Mouse (Mus musculus) stomach, postnatal 0 days (tissue): ENCODE data around the gene Padi6.

ENCODE experiments used
- CTCF ChIP-seq: IDR thresholded peaks from 2 replicates; pipeline ENCODE4 v1.5.1; 2016; ENCODE audit warnings: antibody characterized with exemption, low read depth, mild to moderate bottlenecking, moderate library complexity
- EP300 ChIP-seq: optimal IDR thresholded peaks from 2 replicates; pipeline ENCODE3; 2016; ENCODE audit warnings: antibody characterized with exemption

- no peak for TF ChIP-seq CTCF
- no peak for TF ChIP-seq EP300
Measured at GRCm38 (mm10) chr4:140691481-140691880, 51.0 kb downstream of the Padi6 start.
